Mouse (Mus musculus): ENCODE measurements around the gene Rbfox1. TPM values are rescaled to one million over a fixed set of nuclear protein-coding genes. Genes with fewer than 3 reads are reported as not detected.
A peak's percentile ranks its signal among the peaks of the same experiment; 100 is the strongest.

Rbfox1 gene
- polyA plus RNA-seq, 1 experiment from 2014 or later, result 148 TPM

GRCm38 (mm10) chr16:7345298-7345697 is 1460.1 kb downstream of the Rbfox1 start:
- no peaks in the 10 kb centered on the region for H3K27me3 ChIP-seq
- no peaks in the 10 kb centered on the region for H3K9me3 ChIP-seq
- peak overlapping the region; percentile 62; the same call in 1 of the 2 replicates for H3K27ac ChIP-seq
- WGBS, result 66% methylated on average over 3 of the region's 3 CpGs
- H3K36me3 ChIP-seq, result no peaks in the 10 kb centered on the region
- peaks cover 27% of the 10 kb centered on the region for H3K4me1 ChIP-seq (replicated peaks)
- H3K9ac ChIP-seq, result no peak overlapping the region
- H3K4me2 ChIP-seq, result no peak overlapping the region
- ATAC-seq (ENCODE audit: low FRiP score), result no peak
- no peak overlapping the region for H3K4me3 ChIP-seq

- H3K36me3 ChIP-seq, result no peaks in the 10 kb centered on the region
- ATAC-seq (ENCODE audit: low FRiP score), result no peak
- H3K9me3 ChIP-seq, result no peaks in the 10 kb centered on the region
- peaks cover 30% of the 10 kb centered on the region for H3K4me1 ChIP-seq (replicated peaks)
- 37% methylated on average over 11 of the region's 11 CpGs for WGBS
- peak overlapping the region; percentile 62; the same call in 1 of the 2 replicates for H3K27ac ChIP-seq
- no peak overlapping the region for H3K4me2 ChIP-seq
- H3K9ac ChIP-seq, result no peak overlapping the region
- no peak overlapping the region for H3K4me3 ChIP-seq
- H3K27me3 ChIP-seq, result no peaks in the 10 kb centered on the region
Measured at GRCm38 (mm10) chr16:7346001-7346625, 1461.0 kb downstream of the Rbfox1 start.

GRCm38 (mm10) chr16:7347522-7348165 is 1462.5 kb downstream of the Rbfox1 start:
- Histone ChIP-seq H3K27me3 (no peaks in the 10 kb centered on the region), H3K4me2 (no peak overlapping the region), H3K4me3 (no peak overlapping the region), H3K4me1 (replicated peaks) (peaks cover 39% of the 10 kb centered on the region), H3K9ac (no peak overlapping the region), H3K36me3 (no peaks in the 10 kb centered on the region), H3K27ac (peak overlapping the region; percentile 72), H3K9me3 (no peaks in the 10 kb centered on the region)
- WGBS, result 49% methylated on average over 7 of the region's 7 CpGs
- no peak for ATAC-seq (ENCODE audit: low FRiP score)

GRCm38 (mm10) chr16:7352808-7353207 is 1467.7 kb downstream of the Rbfox1 start:
- H3K9me3 ChIP-seq, result no peaks in the 10 kb centered on the region
- H3K27ac ChIP-seq, result peak overlapping the region; percentile 71
- no peaks in the 10 kb centered on the region for H3K36me3 ChIP-seq
- H3K9ac ChIP-seq, result no peak overlapping the region
- H3K4me2 ChIP-seq, result no peak overlapping the region
- no peaks in the 10 kb centered on the region for H3K27me3 ChIP-seq
- H3K4me3 ChIP-seq, result no peak overlapping the region
- ATAC-seq (ENCODE audit: low FRiP score), result 0 out of 2 replicates have a peak, but pooled peaks have one; percentile 32
- 49% methylated on average over 16 of the region's 16 CpGs for WGBS
- H3K4me1 ChIP-seq (replicated peaks), result peaks cover 28% of the 10 kb centered on the region

GRCm38 (mm10) chr16:7354116-7354515 is 1469.0 kb downstream of the Rbfox1 start:
- no peaks in the 10 kb centered on the region for H3K27me3 ChIP-seq
- H3K36me3 ChIP-seq, result no peaks in the 10 kb centered on the region
- no peak overlapping the region for H3K4me2 ChIP-seq
- 68% methylated on average over 4 of the region's 4 CpGs for WGBS
- 0 out of 2 replicates have a peak overlapping the region, but pooled peaks have one; percentile 36 for H3K27ac ChIP-seq
- no peak overlapping the region for H3K4me3 ChIP-seq
- peaks cover 27% of the 10 kb centered on the region for H3K4me1 ChIP-seq (replicated peaks)
- no peak overlapping the region for H3K9ac ChIP-seq
- H3K9me3 ChIP-seq, result no peaks in the 10 kb centered on the region
- no peak for ATAC-seq (ENCODE audit: low FRiP score)

- Histone ChIP-seq H3K27ac (no peak overlapping the region), H3K4me3 (no peak overlapping the region), H3K9me3 (no peaks in the 10 kb centered on the region), H3K27me3 (no peaks in the 10 kb centered on the region), H3K4me2 (no peak overlapping the region), H3K36me3 (no peaks in the 10 kb centered on the region; the same call in 1 of the 2 replicates), H3K4me1 (replicated peaks) (peaks cover 9% of the 10 kb centered on the region), H3K9ac (no peak overlapping the region)
- no peak for ATAC-seq (ENCODE audit: low FRiP score)
- 43% methylated on average over 5 of the region's 5 CpGs for WGBS
Measured at GRCm38 (mm10) chr16:7359043-7359442, 1473.9 kb downstream of the Rbfox1 start.

GRCm38 (mm10) chr16:7360706-7361105 is 1475.6 kb downstream of the Rbfox1 start:
- ATAC-seq (ENCODE audit: low FRiP score), result no peak
- H3K27me3 ChIP-seq, result no peaks in the 10 kb centered on the region
- no peaks in the 10 kb centered on the region; the same call in 1 of the 2 replicates for H3K36me3 ChIP-seq
- H3K4me1 ChIP-seq (replicated peaks), result peaks cover 9% of the 10 kb centered on the region
- H3K9ac ChIP-seq, result no peak overlapping the region
- H3K4me2 ChIP-seq, result no peak overlapping the region
- WGBS, result 78% methylated on average over 1 of the region's 1 CpGs
- no peaks in the 10 kb centered on the region for H3K9me3 ChIP-seq
- no peak overlapping the region for H3K4me3 ChIP-seq
- no peak overlapping the region for H3K27ac ChIP-seq

GRCm38 (mm10) chr16:7365878-7366277 is 1480.7 kb downstream of the Rbfox1 start:
- Histone ChIP-seq H3K9me3 (no peaks in the 10 kb centered on the region), H3K4me1 (replicated peaks) (0 out of 2 replicates have a peak, but pooled peaks cover 4% of the 10 kb centered on the region), H3K4me2 (no peak overlapping the region), H3K4me3 (no peak overlapping the region), H3K27me3 (no peaks in the 10 kb centered on the region), H3K9ac (no peak overlapping the region), H3K27ac (no peak overlapping the region), H3K36me3 (no peaks in the 10 kb centered on the region; the same call in 1 of the 2 replicates)
- ATAC-seq (ENCODE audit: low FRiP score), result no peak

GRCm38 (mm10) chr16:7374146-7374545 is 1489.0 kb downstream of the Rbfox1 start:
- 75% methylated on average over 3 of the region's 3 CpGs for WGBS
- Histone ChIP-seq H3K27ac (peak overlapping the region; percentile 61; the same call in 1 of the 2 replicates), H3K4me1 (replicated peaks) (peaks cover 15% of the 10 kb centered on the region), H3K4me2 (no peak overlapping the region), H3K9ac (no peak overlapping the region), H3K4me3 (no peak overlapping the region), H3K27me3 (no peaks in the 10 kb centered on the region), H3K9me3 (no peaks in the 10 kb centered on the region), H3K36me3 (no peaks in the 10 kb centered on the region; the same call in 1 of the 2 replicates)
- ATAC-seq (ENCODE audit: low FRiP score), result no peak

GRCm38 (mm10) chr16:7374674-7375073 is 1489.5 kb downstream of the Rbfox1 start:
- Histone ChIP-seq H3K27ac (peak overlapping the region; percentile 61), H3K9ac (no peak overlapping the region), H3K4me1 (replicated peaks) (peaks cover 15% of the 10 kb centered on the region), H3K9me3 (no peaks in the 10 kb centered on the region), H3K4me3 (no peak overlapping the region), H3K36me3 (no peaks in the 10 kb centered on the region; the same call in 1 of the 2 replicates), H3K27me3 (no peaks in the 10 kb centered on the region), H3K4me2 (no peak overlapping the region)
- WGBS, result 50% methylated on average over 2 of the region's 2 CpGs
- ATAC-seq (ENCODE audit: low FRiP score), result no peak

GRCm38 (mm10) chr16:7396101-7396500 is 1510.9 kb downstream of the Rbfox1 start:
- no peak overlapping the region for H3K9ac ChIP-seq
- no peak overlapping the region for H3K4me2 ChIP-seq
- no peak overlapping the region for H3K4me3 ChIP-seq
- no peaks in the 10 kb centered on the region for H3K36me3 ChIP-seq
- no peaks in the 10 kb centered on the region for H3K27me3 ChIP-seq
- H3K4me1 ChIP-seq (replicated peaks), result no peaks in the 10 kb centered on the region
- ATAC-seq (ENCODE audit: low FRiP score), result no peak
- no peak overlapping the region for H3K27ac ChIP-seq
- H3K9me3 ChIP-seq, result no peaks in the 10 kb centered on the region

GRCm38 (mm10) chr16:7404766-7405492 is 1519.8 kb downstream of the Rbfox1 start:
- ATAC-seq (ENCODE audit: low FRiP score), result peak; percentile 79
- H3K4me2 ChIP-seq, result no peak overlapping the region
- 18% methylated on average over 6 of the region's 6 CpGs for WGBS
- no peak overlapping the region for H3K9ac ChIP-seq
- no peaks in the 10 kb centered on the region for H3K27me3 ChIP-seq
- peaks cover 28% of the 10 kb centered on the region for H3K4me1 ChIP-seq (replicated peaks)
- H3K4me3 ChIP-seq, result no peak overlapping the region
- peak overlapping the region; percentile 71; the same call in 1 of the 2 replicates for H3K27ac ChIP-seq
- H3K9me3 ChIP-seq, result no peaks in the 10 kb centered on the region
- H3K36me3 ChIP-seq, result no peaks in the 10 kb centered on the region
